Mouse (Mus musculus) lung, postnatal 10 days (tissue): Measurements from ENCODE around the gene Suco.

Experiments used
- DNase-seq: peaks from one replicate; pipeline ENCODE4 v3.0.0; 2021

Suco gene

DNA sequence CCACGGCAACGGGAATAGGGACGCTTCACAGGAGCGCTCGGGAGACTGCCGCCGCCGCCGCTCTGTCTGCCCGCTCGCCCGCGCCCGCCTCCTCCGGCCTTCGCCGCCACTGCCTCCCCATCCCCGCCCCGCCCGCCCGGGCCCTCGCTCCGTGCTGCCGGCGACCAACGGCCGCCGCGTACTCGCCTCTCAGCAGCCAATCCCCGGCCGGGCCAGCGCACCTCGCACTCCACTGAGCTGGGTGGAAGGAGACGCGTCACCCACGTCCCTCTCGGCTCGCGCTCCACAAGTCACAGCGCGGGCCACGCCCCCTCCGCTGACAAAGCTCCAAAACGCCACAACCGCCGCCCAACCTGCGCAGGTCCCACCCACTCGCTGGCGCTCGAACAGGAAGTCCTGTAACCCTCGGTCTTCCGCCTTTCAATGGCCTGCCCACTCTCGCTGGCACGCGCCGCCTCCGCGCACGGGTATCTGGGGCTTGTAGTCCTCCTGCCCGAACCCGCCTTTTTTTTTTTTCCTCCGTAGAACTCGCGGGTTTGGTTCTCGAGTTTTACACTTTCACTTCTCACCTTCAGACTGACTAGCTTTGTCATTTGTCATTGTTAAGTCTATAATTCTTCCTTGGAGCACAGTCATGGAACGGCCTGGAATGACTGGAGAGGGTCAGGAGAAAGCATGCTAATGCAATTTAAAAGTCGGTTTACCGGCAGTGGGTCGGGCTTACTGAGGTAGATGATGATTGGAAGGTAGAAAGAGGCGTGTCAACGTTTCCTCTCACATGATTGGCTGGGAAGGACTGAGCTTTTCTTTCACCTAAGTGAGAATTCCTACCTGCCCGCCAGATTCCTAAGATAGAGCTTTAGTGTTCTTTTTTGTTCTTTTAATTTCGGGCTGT lies at the start of gene Suco:
Suco (minus strand) TSS at position 130 of the 895 bp plus-strand sequence.
- DNase-seq = peak; percentile 100

DNA sequence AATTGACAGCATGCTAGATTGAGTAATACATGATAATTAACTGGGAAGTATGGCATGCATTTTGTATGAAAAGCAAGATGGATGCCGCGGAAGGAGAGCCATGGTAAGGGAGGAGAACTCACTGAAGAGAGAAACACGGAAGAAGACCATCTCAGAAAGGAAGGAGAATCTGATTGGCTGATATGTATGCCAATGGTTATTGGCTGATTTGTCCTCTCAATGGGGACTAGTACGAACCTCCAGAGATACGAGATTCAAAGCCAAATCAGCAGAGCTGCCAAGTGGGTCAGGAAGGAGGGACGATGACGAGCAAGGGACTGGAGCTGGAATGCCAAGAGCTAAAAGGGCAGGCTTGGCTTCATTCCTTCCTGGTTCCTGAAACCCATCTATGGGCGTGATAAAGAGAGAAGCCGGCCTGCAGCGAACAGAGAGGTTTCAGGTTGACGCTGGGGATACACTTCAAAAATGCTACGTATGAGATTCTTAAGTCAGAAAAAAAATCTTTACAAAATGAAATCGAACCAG lies 48.9 kb upstream of the Suco start:
- peak; percentile 46 for DNase-seq

DNA sequence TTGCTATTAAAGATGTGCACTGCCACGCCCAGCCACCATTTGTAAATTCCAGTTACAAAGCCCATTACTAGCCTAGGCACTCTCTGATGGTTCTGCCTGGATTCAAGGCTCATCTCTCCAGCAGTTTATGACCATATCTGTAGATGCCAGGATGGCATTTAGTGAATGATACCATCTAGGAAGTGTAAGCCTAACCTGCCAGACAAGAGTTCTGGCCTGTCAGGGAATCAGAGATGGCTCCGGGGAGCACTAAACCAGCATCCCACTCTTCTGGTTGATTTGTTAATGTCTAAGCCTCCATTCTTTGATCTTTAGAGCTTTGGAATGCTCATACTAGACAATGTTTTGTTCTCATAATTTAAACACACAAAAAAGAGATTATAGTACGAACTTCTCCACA lies 47.8 kb upstream of the Suco start:
- DNase-seq = no peak

DNA sequence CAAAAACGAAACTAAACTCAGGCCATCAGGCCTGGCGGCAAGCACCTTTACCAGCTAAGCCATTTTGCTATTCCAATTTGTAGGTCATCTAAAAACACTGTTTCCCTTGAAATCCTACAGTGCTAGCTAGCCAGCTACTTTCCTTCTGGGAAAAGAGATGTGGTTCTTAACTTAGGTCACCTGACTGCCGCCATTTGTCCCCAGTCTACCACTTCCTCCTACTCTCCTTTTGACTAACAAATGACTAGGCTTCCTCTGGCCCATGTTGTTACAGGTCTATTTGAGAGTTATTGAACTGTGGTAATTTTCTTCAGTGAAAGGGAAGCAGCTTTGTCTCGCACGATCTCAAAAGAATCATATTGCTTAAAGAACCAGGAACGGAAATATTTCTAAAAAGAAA lies 45.4 kb upstream of the Suco start:
- no peak for DNase-seq

DNA sequence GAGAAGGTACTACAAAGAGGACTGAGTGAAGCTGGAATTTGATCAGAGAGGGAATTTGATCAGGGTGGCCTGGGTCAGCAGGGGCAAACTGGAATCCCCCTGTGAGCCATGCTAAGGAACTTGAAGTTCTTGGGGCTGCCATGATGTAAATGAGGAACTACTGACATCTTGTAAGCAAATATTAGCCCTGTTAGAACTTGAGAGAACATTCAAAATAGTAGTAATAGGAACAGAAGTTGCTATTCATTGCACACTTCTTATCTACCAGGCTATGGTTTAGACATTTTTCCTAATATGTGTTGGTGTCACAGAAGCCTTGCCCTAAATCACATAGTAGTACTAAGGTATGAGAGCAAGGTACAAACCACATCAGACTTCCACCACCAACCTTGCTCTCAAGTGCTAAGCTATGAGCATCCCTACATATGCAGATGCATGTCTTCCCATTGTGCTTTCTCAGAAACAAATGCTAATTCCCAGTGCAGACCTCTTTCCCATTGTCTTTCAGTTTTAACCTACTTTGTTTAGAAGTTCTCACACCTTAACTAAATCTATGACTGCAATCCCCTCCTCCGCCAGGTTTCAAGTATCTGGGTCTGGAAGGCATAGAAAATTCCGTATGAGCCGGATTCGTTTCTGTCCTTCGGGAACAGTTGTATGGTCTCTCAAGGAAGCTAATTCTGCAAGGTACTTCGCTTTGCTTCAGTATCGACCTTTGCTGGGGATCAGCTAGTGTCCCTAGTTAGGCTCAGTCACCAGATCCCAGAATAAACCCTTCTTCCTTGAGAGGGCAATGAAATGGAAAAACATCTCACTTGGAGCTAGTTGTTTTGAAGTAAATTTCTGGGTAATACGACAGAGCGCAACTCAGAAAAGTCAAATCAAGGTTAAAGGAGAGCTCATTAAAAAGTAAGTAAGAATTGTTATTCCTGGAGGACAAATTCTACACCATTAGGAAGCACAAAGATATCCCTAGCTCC lies 44.3 kb upstream of the Suco start:
- no peak for DNase-seq

DNA sequence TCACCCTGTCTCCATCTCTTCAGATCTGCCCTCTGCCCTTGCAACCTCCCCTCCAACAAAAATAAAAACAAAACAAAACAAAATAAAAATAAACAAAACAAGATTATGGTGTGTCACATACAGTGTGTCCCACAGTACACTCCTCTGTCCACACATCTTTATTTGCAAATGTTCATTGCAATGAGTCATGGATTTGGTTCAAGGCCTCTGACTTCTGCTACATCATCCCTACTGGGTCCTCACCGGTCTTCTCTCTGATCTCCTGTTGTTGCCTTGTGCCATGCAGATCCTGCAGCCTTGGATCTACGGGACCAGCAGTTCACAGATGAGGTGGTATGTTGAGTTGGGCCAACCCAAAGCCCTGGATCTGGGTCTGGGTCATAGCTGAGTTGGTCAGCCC lies 43.1 kb upstream of the Suco start:
- no peak for DNase-seq

DNA sequence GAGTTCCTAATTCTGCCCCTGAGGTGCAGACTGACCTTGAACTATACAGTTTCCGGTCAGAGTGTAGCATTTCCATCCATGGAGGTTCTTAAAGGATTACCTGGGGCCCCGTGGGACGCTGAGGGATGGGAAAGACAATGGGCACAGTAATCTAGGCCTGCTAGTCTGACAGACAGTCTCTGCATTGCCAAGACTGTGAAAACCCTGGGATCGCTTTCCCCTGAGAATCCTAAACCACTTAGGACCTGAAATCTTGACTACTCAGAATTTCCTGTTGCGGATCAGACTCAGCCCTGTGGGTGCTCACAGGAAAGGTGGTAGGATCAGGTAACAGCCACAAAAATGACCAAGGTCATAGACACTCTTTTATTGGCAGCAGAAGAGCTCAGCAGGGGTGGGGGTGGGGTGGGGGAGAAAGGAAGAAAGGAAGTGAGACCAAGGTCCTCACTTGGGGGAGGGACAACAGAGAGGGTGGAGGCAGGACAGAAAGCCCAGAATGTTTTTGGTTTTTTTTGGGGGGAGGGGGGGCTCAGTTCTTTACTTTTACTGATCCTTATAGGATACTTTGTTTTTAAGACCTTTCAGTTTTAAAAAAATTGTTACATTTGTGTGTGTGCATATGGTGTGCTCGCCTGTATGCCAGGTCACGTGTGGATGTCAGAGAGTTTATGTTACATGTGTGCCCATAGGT lies 42.3 kb upstream of the Suco start:
- DNase-seq = no peak

DNA sequence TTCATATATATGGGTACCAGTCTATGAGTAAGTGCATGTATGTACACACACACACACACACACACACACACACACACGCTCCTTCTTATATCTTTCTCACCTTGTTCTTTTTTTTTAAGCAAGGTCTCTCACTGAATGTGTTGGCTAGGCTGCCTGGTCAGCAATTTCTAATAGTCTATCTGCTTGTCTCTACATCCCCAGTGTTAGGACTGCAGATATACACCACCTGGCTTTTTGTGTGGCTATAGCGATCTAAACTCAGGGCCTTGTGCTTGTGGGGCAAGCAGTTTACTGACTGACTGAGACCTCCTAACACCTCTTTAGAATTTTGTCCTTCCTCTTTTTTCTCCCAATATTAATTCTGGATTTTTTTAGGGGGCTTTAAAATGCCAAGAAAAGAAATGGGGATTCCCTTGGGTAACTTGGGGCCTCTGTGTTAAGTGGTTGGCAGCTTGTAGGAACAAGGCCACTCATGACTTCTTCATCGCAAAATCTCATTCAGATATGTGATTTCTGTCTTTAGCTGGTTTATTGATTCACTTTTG lies 41.5 kb upstream of the Suco start:
- DNase-seq = no peak

DNA sequence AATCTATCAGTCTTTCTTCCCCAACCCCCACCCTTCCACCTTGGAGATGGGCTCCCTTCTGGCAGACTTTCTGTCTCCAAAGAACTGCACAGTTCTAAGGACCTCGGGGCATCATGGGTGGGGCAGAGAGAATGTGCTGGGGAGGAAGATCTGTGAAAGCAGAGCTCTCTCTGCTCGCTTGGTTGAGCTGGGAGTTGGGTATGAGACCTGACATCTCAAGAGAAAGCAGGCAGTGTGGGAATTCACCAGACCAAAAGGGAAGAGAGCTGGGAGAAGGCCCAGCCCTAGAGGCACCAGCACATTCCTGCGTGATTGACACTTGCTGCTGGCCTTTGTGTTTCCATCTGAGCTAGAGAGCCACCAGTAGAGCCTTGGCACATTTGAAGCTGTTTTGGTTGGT lies 39.6 kb upstream of the Suco start:
- no peak for DNase-seq

DNA sequence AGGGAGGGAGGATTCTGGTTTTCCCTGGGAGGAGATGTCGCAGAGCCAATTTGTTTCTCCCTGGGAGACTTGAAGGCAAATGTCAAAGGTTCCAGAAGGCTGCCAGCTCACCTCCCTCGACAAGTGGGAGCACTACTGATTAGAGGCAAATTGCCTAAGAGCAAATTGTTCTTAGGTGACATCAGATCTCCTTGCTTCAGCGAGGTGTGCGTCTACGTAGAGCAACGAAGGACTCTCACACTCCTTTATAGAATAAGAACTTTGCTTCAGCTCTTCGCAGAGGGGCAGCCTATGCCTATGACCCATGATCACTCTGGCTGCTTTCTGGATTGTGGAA lies 37.1 kb upstream of the Suco start:
- peak; percentile 30 for DNase-seq

DNA sequence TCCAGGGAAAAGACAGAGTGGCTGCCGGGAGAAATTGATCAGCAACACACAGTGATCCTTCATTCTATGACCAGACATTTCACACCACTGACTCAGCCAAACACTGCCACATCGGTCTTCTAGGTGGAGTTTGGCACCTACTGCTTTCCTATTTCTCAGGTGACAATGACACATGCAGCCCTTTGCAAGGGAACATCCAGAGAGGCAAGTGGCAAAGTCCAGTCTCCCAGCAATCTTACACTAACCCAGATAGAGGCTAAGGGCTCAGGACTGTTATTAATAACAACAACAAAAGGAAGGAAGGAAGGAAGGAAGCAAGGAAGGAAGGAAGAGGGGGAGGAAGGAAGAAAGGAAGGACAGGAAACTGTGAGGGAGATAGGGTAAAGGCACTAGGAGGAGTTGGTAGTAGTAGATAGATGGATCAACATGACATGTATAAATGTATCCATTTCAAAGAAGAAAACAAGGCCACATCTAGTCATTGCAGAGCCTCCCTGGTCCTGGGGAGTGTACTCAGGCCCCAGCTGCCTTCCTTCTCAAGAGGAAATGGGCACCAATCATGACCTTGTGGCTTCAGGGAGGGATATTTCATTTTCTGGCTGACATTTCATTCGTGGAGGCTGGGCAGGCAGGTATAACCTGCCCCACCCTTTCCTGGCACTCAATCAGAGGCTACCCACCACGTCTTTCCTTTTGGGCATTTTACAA lies 36.6 kb upstream of the Suco start:
- no peak for DNase-seq

DNA sequence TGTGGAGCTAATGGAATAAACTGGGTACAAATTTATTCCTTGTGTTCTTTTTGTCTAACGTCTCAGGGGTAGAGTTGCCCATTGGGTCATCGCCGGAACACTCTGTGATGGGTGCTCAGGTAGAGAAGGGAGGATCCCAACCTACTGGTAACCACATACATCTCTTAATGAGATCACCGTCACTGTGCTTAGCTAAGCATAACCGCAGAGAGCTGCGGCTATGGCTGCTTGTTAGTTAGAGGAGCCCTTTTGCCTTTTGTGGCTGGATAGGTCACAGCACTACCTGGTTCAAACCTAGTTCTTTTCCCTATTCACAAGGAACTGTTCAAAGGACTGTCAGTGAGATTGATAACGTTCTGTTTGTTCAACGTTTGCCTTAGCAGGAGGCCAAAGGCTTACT lies 32.6 kb upstream of the Suco start:
- DNase-seq = no peak

DNA sequence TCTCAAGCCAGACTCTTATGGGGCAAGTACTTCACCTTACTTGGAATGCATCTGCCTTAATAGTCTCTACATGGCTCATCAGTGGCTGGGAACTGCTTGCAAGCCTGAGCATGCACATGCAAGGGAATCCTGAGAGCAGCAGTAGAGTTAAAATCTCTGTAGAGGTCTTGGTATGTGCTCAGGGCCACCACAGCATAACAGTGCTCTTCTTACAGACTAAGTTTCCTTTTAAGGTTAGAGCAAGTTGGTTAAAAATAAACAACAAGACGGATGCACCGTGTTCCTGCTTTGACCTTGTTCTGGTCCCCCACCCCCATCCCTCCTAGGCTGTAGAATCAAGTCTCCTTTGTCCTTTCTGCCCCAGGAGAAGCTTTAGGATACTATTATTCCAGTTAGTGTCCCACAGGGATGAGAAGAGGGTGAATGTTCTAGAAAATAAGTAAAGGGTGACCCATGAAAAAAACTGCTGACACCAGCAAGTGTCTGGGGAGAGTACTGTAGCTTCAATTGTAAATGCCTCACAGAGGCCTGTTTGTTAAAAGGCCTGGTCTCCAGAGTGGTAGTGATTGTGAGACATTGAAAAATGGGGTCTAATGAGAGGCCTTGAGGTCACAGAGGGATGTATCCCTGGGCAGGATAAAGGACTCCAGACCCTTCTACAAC lies 31.4 kb upstream of the Suco start:
- DNase-seq = no peak

DNA sequence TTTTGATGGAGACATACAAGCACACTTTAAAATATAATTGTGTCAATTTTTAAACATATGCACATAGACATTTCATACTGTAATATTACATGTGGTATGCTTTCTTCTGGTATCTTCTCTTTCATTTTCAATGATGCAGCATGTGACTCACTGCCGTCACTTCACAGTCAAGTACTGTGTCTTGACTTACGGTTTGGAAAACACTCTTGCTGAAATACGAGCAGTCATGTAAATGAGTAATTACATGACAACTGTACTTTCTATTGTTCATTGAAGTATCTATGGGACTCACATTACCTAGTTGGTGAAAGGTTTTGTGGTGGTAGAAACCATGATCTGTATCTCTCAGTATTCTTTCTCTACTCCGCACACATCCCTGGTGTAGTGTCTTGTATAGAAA lies 30.6 kb upstream of the Suco start:
- DNase-seq = no peak

DNA sequence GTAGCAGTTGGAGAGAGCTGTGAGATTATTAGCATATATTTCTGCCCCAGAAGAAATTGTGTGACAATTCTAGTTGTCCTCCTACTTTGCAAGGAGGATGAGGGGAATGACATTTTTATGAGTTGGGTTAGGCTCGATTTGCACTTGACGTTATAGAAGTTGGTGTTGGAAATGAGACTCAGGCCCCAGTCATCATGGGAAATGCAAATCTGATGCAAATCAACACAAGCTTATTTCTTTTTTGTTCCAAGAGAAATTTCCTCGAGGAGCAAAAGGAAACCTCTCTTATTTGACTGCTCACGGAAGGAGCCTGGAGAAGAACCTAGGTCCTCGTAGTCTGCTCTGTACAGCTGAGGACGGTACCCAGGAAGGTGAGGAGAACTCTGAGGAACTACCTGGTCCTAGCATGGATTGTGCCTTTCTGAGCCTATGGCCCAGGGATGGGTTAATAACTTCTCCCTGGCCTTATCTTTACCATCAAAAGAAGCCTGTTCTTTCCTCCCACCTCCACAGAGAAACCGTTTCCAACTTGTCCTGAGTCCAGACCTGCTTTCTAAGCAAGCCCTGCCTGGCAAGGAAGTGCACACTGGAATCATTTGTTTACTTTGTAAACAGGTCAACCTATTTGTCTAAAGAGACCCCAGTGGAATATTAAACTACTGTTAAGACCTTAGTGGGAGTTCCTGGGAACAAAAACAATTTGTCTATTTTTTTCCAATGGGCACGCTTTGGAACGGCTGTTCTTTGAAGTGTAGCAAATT lies 26.4 kb upstream of the Suco start:
- DNase-seq = no peak

DNA sequence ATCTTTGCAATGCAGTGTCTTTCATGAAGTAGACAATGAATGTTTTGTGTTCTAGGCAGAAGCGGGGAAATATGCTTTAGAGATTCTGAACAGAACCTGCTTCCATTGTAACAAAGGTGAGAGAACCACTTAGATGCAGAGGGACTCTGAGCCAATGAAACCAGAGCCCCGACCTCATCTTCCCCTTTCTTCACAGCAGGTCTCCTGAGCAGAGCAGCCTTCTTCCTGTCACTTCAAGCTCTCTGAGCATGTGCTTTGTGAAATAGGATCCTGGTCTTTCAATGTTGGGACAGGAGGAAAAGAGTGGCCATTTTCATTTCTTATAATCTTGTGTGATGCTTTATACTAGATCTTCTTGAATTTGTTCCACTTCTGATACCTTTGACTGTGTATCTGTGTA lies 23.6 kb upstream of the Suco start:
- DNase-seq = no peak

DNA sequence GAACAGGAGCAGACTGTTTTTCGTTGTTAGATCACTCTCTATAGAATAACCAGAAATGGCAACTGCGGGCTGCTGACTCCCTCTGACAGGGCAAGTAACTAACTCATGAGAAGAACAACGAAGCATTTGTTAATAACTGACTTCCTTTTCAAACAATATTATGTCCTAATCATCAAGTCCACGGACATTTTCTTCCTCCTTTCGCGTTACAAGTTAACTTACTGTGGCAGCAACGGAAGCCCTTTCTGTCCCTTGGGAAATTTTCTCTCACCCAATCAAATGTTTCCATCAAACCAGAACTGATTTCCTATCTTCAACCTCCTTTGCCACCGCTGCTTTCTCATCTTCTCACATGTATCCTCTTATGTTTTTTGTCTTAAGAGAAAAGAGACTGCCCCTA lies 20.8 kb upstream of the Suco start:
- no peak for DNase-seq

DNA sequence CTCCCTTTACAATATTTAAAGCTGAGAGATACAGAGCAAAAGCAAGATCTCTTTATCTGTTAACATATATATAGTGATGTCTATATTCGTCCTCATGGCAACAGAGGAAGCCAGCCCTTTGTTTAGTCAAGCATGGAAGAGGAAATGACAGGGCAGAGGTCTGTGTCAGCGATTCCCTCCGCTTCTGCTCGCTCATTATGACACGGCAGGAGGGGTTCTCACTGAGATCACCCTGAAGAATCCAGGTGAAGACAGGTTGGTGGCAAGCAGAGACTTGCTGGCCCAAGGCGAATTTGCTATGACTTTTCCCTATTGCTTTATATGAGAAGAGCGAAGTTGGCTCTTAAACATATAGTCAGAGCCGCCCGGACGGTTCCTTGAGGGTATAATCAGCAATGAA lies 19.6 kb upstream of the Suco start:
- no peak for DNase-seq

DNA sequence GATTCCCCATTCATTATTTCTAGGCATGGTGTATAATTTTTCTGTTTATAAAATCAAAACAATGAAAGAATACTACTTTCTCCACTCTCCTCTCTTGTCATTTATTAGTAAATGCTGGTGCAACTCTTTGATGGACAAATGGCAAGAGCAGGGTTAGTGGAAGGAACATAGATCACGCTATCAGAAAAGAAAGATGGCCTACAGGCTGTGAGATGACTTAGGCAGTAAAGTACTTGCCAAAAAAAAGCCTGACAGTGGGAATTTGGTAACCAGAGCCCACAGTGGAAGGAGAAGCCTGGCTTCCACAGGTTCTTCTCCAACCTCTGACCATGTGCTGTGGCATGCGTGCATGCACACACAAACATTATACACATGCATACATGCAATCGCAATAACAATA lies 18.5 kb upstream of the Suco start:
- DNase-seq = no peak

DNA sequence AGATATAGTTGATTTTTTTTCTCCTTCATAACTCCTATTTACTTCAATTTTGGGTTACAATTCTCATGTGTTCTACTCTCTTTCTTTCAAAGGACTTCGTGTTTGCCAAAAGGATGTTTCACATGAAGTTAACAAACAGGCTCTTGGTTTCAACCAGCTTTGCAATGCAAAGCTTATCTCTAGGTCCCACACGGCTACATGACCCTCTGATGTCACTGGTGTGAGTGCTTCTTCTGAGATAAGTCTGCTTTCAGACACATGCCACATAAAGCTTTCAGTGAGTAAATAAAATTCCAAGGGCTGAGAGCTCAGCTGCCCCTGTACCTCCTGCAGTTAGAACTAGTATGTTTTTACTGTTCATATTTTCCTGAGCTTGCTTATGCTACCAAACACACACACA lies 18.1 kb upstream of the Suco start:
- no peak for DNase-seq

DNA sequence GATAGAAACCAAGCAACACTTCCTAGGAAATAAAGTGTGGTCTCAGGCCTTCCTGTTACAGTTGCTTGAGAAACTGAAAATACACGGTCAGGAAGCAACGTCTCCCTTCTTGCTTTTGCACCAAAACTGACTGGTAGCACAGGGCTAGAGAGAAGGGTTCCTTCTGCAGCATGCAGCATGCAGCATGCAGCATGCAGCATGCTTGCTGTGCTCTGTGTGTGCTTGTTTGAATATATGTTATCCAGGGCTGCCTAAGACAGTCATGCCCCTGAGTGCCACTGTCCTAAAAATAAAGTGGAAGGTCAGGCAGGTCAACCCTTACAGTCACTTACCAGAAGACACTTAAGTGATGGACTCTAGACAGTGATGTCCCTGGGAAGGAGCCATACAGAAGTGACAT lies 17.6 kb upstream of the Suco start:
- no peak for DNase-seq
